Mouse (Mus musculus): ENCODE measurements at regions not wholly inside any gene's neighbourhood (a gene's known extent, or its start where the extent isn't known, plus 50 kb on each side); places are given as distances from the start of the nearest gene placed in this dataset.

GRCm38 (mm10) chr11:15769651-15770617 is 487.6 kb upstream of the Vstm2a start:
- H3K9ac ChIP-seq (ENCODE audit: low read depth, low read length) = no peak overlapping the region
- no peaks in the 10 kb centered on the region for H3K36me3 ChIP-seq (ENCODE audit: control insufficient read depth, insufficient read depth, low read length)
- no peaks in the 10 kb centered on the region for H3K9me3 ChIP-seq (ENCODE audit: control insufficient read depth, low read length)
- H3K27me3 ChIP-seq (replicated peaks; ENCODE audit: control insufficient read depth, insufficient read depth, low read length) = no peaks in the 10 kb centered on the region
- H3K27ac ChIP-seq (ENCODE audit: low read depth, low read length) = no peak overlapping the region
- H3K4me3 ChIP-seq (ENCODE audit: low read depth, low read length) = no peak overlapping the region
- ATAC-seq (replicated peaks; ENCODE audit: low FRiP score) (no peak), DNase-seq (ENCODE audit: low spot score) (no peak)
- no peaks in the 10 kb centered on the region for H3K4me1 ChIP-seq (replicated peaks; ENCODE audit: control insufficient read depth, insufficient read depth, low read length)
- H3K4me2 ChIP-seq = no peak overlapping the region
- 69% methylated on average over 3 of the region's 3 CpGs for WGBS
